Mouse (Mus musculus): ENCODE measurements around the gene Irs2. TPM values are rescaled to one million over a fixed set of nuclear protein-coding genes. Genes with fewer than 3 reads are reported as not detected.

Gene Irs2
- total RNA-seq, 2 experiments from 2014 or later: 67.1 to 111 TPM

GRCm38 (mm10) chr8:10979196-10979794 is 29.0 kb downstream of the Irs2 start:
- Histone ChIP-seq H3K27ac (no peak overlapping the region), H3K4me3 (no peak overlapping the region)
- no peak for DNase-seq (ENCODE audit: extremely low spot score in 1 of 2, low spot score in 2 of 2)
- TF ChIP-seq CTCF (IDR thresholded peaks at IDR 0.05): no peak
- intact Hi-C loops (cut with DNase I): no loop called here

- intact Hi-C loops (cut with DNase I): no loop called here
- TF ChIP-seq CTCF (IDR thresholded peaks at IDR 0.05): no peak
- Histone ChIP-seq H3K4me3 (no peak overlapping the region), H3K27ac (peak overlapping the region; percentile 33; the same call in 1 of the 2 replicates)
- peak in 1 of 2 experiments; percentile 53 for DNase-seq (ENCODE audit: extremely low spot score in 1 of 2, low spot score in 2 of 2)
Measured at GRCm38 (mm10) chr8:10978377-10978776, 29.9 kb downstream of the Irs2 start.

GRCm38 (mm10) chr8:10977742-10978376 is 30.4 kb downstream of the Irs2 start:
- intact Hi-C loops (cut with DNase I): no loop called here
- Histone ChIP-seq H3K27ac (peak overlapping the region; percentile 33; the same call in 1 of the 2 replicates), H3K4me3 (no peak overlapping the region)
- DNase-seq (ENCODE audit: extremely low spot score in 1 of 2, low spot score in 2 of 2): no peak
- no peak for TF ChIP-seq CTCF (IDR thresholded peaks at IDR 0.05)

GRCm38 (mm10) chr8:10974659-10975058 is 33.6 kb downstream of the Irs2 start:
- Histone ChIP-seq H3K27ac (no peak overlapping the region), H3K4me3 (no peak overlapping the region)
- no peak for DNase-seq (ENCODE audit: extremely low spot score in 1 of 2, low spot score in 2 of 2)
- TF ChIP-seq CTCF (IDR thresholded peaks at IDR 0.05): no peak
- intact Hi-C loops (cut with DNase I): no loop called here

GRCm38 (mm10) chr8:10974126-10974525 is 34.1 kb downstream of the Irs2 start:
- no peak for DNase-seq (ENCODE audit: extremely low spot score in 1 of 2, low spot score in 2 of 2)
- intact Hi-C loops (cut with DNase I): no loop called here

GRCm38 (mm10) chr8:10972851-10973452 is 35.3 kb downstream of the Irs2 start:
- Histone ChIP-seq H3K27ac (no peak overlapping the region), H3K4me3 (no peak overlapping the region)
- DNase-seq (ENCODE audit: extremely low spot score in 1 of 2, low spot score in 2 of 2): no peak
- intact Hi-C loops (cut with DNase I): no loop called here
- no peak for TF ChIP-seq CTCF (IDR thresholded peaks at IDR 0.05)

More at GRCm38 (mm10) chr8:10974126-10974525, 34.1 kb downstream of the Irs2 start:
- Histone ChIP-seq H3K4me3 (no peak overlapping the region), H3K27ac (no peak overlapping the region)
- TF ChIP-seq CTCF (IDR thresholded peaks at IDR 0.05): no peak

GRCm38 (mm10) chr8:10971984-10972383 is 36.3 kb downstream of the Irs2 start:
- Histone ChIP-seq H3K27ac (no peak overlapping the region), H3K4me3 (no peak overlapping the region)
- DNase-seq (ENCODE audit: extremely low spot score in 1 of 2, low spot score in 2 of 2): no peak
- intact Hi-C loops (cut with DNase I): no loop called here
- TF ChIP-seq CTCF (IDR thresholded peaks at IDR 0.05): no peak

GRCm38 (mm10) chr8:10971509-10971908 is 36.7 kb downstream of the Irs2 start:
- TF ChIP-seq CTCF (IDR thresholded peaks at IDR 0.05): no peak
- H3K4me3 ChIP-seq: no peak overlapping the region
- DNase-seq (ENCODE audit: extremely low spot score in 1 of 2, low spot score in 2 of 2): no peak
- H3K27ac ChIP-seq: no peak overlapping the region
- intact Hi-C loops (cut with DNase I): no loop called here

- Histone ChIP-seq H3K27ac (no peak overlapping the region), H3K4me3 (no peak overlapping the region)
- no peak for TF ChIP-seq CTCF (IDR thresholded peaks at IDR 0.05)
- DNase-seq (ENCODE audit: extremely low spot score in 1 of 2, low spot score in 2 of 2): no peak
- intact Hi-C loops (cut with DNase I): no loop called here
Measured at GRCm38 (mm10) chr8:10970496-10971456, 37.5 kb downstream of the Irs2 start.

- Histone ChIP-seq H3K27ac (no peak overlapping the region), H3K4me3 (no peak overlapping the region)
- no peak for DNase-seq (ENCODE audit: extremely low spot score in 1 of 2, low spot score in 2 of 2)
- intact Hi-C loops (cut with DNase I): no loop called here
- TF ChIP-seq CTCF (IDR thresholded peaks at IDR 0.05): no peak
Measured at GRCm38 (mm10) chr8:10968687-10969086, 39.6 kb downstream of the Irs2 start.

- no peak for DNase-seq (ENCODE audit: extremely low spot score in 1 of 2, low spot score in 2 of 2)
- H3K4me3 ChIP-seq: no peak overlapping the region
- no peak for TF ChIP-seq CTCF (IDR thresholded peaks at IDR 0.05)
- intact Hi-C loops (cut with DNase I): no loop called here
- H3K27ac ChIP-seq: peak overlapping the region; percentile 44; the same call in 1 of the 2 replicates
Measured at GRCm38 (mm10) chr8:10965401-10966117, 42.7 kb downstream of the Irs2 start.
